Mouse (Mus musculus) heart, embryonic 10.5 days (tissue): ENCODE measurements at regions not wholly inside any gene's neighbourhood (a gene's known extent, or its start where the extent isn't known, plus 50 kb on each side); places are given as distances from the start of the nearest gene placed in this dataset.

ENCODE experiments used
- DNase-seq: peaks from one replicate; pipeline ENCODE4 v3.0.0-alpha.2; 2017; ENCODE audit warnings: low spot score
- H3K27ac ChIP-seq: fragments of 300-500 bp; sonication (generic); 2 replicates; pipeline ENCODE4 v1.5.1; 2016; ENCODE audit warnings: mild to moderate bottlenecking
- H3K27me3 ChIP-seq: fragments of 300-500 bp; sonication (generic); 2 replicates; pipeline ENCODE4 v1.6.1; 2016; ENCODE audit warnings: mild to moderate bottlenecking; ENCODE audit not compliant: poor library complexity, insufficient read depth, severe bottlenecking
- H3K36me3 ChIP-seq: fragments of 300-500 bp; sonication (generic); 2 replicates; pipeline ENCODE4 v1.6.1; 2016; ENCODE audit warnings: mild to moderate bottlenecking, moderate library complexity
- H3K4me1 ChIP-seq: fragments of 300-500 bp; sonication (generic); 2 replicates; pipeline ENCODE4 v1.6.1; 2016; ENCODE audit warnings: mild to moderate bottlenecking
- H3K4me3 ChIP-seq: fragments of 300-500 bp; sonication (generic); 2 replicates; pipeline ENCODE4 v1.5.1; 2016; ENCODE audit warnings: mild to moderate bottlenecking, moderate library complexity
- H3K9me3 ChIP-seq: fragments of 300-500 bp; sonication (generic); 2 replicates; pipeline ENCODE4 v1.6.1; 2016; ENCODE audit warnings: mild to moderate bottlenecking, moderate library complexity
- WGBS: fragments of 180-500 bp; shearing (Covaris S2); methylation state at CpG from one replicate; pipeline ENCODE4 v1.1.7; 2016; 5-methylcytosine and 5-hydroxymethylcytosine counted together

DNA sequence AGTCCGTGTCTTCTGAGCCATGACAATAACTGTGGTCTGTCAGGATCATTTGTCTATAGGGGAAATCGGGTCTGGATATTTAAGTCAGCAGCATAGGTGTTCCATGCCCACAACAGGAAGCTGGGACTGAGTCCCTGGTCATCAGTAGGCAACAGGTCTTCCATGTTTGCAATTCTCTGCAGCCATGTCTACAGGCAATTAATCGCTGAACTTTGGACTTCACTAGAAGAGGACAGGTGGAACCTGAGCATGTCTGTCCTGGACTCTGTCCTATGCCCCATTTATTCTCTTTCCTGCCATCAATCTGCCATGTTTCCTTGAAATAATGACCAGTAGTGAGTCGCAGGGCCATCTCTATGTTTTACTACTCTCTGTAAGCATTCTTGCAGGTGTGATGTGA lies 54.9 kb downstream of the Cyp2d40 start:
- Histone ChIP-seq H3K4me1 (no peaks in the 10 kb centered on the region), H3K4me3 (no peak overlapping the region), H3K27ac (no peak overlapping the region), H3K27me3 (no peaks in the 10 kb centered on the region), H3K36me3 (no peaks in the 10 kb centered on the region), H3K9me3 (0 out of 2 replicates have a peak, but pooled peaks cover 2% of the 10 kb centered on the region)
- DNase-seq: peak; percentile 30
- 72% methylated on average over 4 of the region's 4 CpGs for WGBS

DNA sequence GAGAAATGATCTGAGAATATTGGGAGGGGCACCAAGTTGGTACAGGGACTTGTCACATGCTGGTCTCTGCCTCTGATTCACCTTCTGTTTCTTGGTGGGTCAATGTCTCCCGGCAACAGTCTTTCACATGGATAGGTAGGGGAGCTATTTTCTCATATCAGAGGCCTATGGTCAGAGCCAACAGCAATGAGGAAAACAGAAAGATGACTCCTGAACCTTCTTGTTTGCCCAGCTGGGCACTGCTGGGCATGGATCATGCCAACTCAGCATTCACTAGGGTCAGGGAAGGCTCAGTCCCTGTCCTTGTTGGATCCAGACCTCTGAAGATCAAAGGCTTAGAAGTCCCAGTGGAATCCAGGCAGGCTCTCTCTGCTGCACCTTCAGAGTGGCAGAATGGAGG lies 56.1 kb downstream of the Cyp2d40 start:
- DNase-seq: peak; percentile 69
- Histone ChIP-seq H3K27ac (no peak overlapping the region), H3K36me3 (no peaks in the 10 kb centered on the region), H3K4me3 (no peak overlapping the region), H3K4me1 (no peaks in the 10 kb centered on the region), H3K9me3 (0 out of 2 replicates have a peak, but pooled peaks cover 2% of the 10 kb centered on the region), H3K27me3 (no peaks in the 10 kb centered on the region)
- WGBS: 67% methylated on average over 1 of the region's 1 CpGs

DNA sequence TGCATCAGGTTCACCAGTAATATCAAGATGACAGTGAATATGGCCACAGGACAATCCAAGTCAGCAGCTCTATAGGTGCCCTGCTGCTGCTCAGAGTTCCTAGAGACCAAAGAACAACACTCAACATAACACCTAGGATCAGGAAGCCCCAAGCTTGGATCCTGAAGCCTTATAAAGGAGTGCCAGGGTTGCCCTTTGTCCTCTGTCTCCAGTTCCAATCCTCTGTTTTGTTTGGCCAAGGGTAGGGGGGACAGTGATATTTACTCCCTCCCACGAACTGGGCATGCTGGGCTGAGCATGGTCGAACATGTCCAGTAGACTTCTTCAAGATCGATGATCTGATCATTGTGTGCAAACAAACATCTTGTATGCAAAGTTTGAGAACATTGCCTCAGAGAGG lies 56.8 kb downstream of the Cyp2d40 start:
- Histone ChIP-seq H3K4me3 (no peak overlapping the region), H3K4me1 (no peaks in the 10 kb centered on the region), H3K36me3 (no peaks in the 10 kb centered on the region), H3K27ac (no peak overlapping the region), H3K9me3 (0 out of 2 replicates have a peak, but pooled peaks cover 2% of the 10 kb centered on the region), H3K27me3 (no peaks in the 10 kb centered on the region)
- WGBS: 77% methylated on average over 3 of the region's 3 CpGs
- DNase-seq: peak; percentile 54

DNA sequence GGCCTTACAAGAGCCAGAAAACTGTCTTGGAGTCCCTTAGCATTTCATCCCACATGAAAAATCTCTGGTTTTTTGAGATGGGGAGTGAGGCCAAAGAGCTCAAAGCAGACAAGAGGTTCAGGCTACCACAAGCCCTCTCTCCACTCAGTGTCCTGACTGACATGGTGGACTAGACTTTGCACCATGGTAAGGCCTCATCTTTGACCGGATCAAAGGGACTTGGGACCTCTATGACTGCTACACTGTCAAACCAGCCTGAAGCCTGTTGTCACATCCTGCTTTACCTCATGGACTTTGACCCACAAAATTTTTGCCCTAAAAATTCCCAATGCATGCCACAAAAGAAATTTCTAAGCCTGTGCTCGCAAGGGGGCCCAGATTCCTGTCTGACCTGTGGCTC lies 57.3 kb downstream of the Cyp2d40 start:
- no peak overlapping the region for H3K27ac ChIP-seq
- peak; percentile 62 for DNase-seq
- WGBS: 70% methylated on average over 2 of the region's 2 CpGs
- H3K4me1 ChIP-seq: no peaks in the 10 kb centered on the region
- H3K9me3 ChIP-seq: 0 out of 2 replicates have a peak, but pooled peaks cover 2% of the 10 kb centered on the region
- no peaks in the 10 kb centered on the region for H3K36me3 ChIP-seq
- H3K4me3 ChIP-seq: no peak overlapping the region
- no peaks in the 10 kb centered on the region for H3K27me3 ChIP-seq

DNA sequence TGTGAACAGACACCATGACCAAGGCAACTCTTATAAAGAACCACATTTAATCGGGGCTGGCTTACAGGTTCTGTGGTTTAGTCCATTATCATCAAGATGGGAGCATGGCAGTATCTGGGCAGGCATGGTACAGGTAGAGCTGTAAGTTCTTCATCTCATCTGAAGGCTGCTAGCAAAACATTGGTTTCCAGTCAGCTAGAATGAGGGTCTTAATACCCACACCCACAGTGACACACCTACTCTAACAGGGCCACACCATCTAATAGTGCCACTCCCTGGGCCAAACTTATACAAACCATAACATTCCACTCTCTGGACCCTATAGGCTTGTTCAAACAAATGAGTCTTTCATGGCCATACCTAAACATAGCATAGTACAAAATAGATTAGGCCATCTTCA lies 61.9 kb downstream of the Cyp2d40 start:
- Histone ChIP-seq H3K36me3 (no peaks in the 10 kb centered on the region), H3K4me1 (no peaks in the 10 kb centered on the region), H3K4me3 (no peak overlapping the region), H3K27me3 (no peaks in the 10 kb centered on the region), H3K27ac (no peak overlapping the region), H3K9me3 (0 out of 2 replicates have a peak, but pooled peaks cover 2% of the 10 kb centered on the region)
- WGBS: 68% methylated on average over 1 of the region's 1 CpGs
- DNase-seq: peak; percentile 55

DNA sequence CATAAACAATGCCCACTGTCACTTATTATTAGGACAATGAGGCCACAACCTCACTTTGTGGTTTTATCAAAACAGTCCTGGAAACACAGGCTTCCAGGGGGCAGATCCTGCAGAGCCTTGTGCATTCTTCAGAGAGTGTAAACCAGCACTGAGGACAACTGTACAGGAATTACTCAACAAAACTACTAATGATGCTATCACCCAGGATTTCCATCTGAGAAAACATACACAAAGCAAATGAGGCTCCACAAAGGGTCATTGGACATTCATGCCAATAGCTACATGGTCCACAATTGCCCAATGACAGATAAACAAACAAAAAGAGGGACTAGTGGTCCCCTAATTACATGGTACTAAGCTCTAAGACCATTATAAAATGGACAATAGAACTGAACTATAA lies 68.2 kb downstream of the Cyp2d40 start:
- Histone ChIP-seq H3K27ac (no peak overlapping the region), H3K36me3 (no peaks in the 10 kb centered on the region), H3K4me3 (no peak overlapping the region), H3K9me3 (no peaks in the 10 kb centered on the region), H3K4me1 (no peaks in the 10 kb centered on the region), H3K27me3 (no peaks in the 10 kb centered on the region)
- peak; percentile 19 for DNase-seq

DNA sequence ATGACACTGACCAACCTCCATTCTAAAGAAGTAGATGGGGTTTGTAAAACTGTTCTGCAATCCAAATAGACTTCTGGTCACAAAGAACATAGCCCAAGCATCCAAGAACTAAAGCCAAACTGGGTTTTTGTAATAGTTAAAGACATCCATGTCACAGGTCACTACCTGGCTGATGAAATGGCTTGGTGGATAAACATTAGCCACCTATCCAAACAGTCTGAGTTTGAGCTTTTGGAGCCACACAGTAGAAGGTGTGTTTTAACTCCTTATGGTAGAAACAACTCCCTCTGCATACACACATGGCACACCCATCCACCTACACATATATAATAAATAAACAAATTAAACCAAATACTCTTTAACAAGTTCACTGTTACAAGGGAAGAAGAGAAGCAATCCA lies 68.7 kb downstream of the Cyp2d40 start:
- no peak overlapping the region for H3K27ac ChIP-seq
- H3K4me1 ChIP-seq: no peaks in the 10 kb centered on the region
- H3K9me3 ChIP-seq: no peaks in the 10 kb centered on the region
- no peak overlapping the region for H3K4me3 ChIP-seq
- H3K36me3 ChIP-seq: no peaks in the 10 kb centered on the region
- no peak for DNase-seq
- H3K27me3 ChIP-seq: no peaks in the 10 kb centered on the region

DNA sequence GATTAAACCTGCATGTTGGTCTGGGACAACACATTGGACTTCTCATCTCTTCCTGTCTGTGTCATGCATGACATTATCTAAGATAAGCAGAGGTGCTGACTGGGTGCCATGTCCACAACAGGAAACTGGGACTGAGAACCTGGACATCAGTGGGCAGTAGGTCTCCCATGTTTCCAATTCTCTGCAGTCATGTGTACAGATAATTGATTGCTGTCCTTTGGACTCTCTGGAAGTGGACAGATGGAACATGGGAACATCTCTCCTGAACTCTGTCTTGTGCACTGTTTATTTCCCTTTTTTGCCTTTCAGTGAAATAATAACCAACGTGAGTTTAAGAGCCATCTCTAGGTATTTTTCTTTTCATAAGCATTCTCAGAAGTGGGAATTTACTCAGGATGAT lies 69.5 kb downstream of the Cyp2d40 start:
- Histone ChIP-seq H3K27ac (no peak overlapping the region), H3K36me3 (no peaks in the 10 kb centered on the region), H3K27me3 (no peaks in the 10 kb centered on the region), H3K4me3 (no peak overlapping the region), H3K4me1 (no peaks in the 10 kb centered on the region), H3K9me3 (no peaks in the 10 kb centered on the region)
- WGBS: 70% methylated on average over 1 of the region's 1 CpGs
- no peak for DNase-seq

DNA sequence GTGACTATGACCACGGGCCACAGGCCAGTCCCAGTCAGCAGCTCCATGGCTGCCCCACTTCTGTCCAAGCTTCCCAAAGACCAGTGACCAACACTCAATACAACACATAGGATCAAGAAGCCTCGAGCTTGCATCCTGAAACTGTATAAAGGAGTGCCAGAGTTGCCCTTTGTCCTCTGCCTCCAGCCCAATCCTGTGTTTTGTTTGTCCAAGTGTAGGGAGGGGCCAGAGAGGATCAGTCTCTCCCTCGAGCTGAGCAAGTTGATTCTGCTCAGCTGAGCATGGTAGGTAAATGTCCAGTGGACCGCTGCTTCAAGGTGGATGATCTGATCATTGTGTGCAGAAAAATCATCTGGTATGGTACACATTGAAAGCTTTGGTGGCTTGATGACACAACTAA lies 71.0 kb downstream of the Cyp2d40 start:
- no peak for DNase-seq
- Histone ChIP-seq H3K4me3 (no peak overlapping the region), H3K9me3 (no peaks in the 10 kb centered on the region), H3K27me3 (no peaks in the 10 kb centered on the region), H3K27ac (no peak overlapping the region), H3K36me3 (no peaks in the 10 kb centered on the region), H3K4me1 (no peaks in the 10 kb centered on the region)
- WGBS: 61% methylated on average over 4 of the region's 4 CpGs
